Mouse (Mus musculus): ENCODE results near the gene Ttc24. TPM values are rescaled to one million over a fixed set of nuclear protein-coding genes. Genes with fewer than 3 reads are reported as not detected.

Gene Ttc24
- polyA plus RNA-seq, 1 experiment from 2014 or later, result not detected

GRCm38 (mm10) chr3:88074766-88075165, 3.3 kb downstream of the Ttc24 start:
- no peaks in the 10 kb centered on the region for H3K36me3 ChIP-seq (ENCODE audit: poor library complexity, severe bottlenecking)
- no peak overlapping the region for H3K27ac ChIP-seq
- peak overlapping the region; percentile 8; the same call in 1 of the 2 replicates for H3K9ac ChIP-seq
- H3K4me3 ChIP-seq, result no peak overlapping the region
- peaks cover 17% of the 10 kb centered on the region for H3K27me3 ChIP-seq
- H3K4me1 ChIP-seq, result no peaks in the 10 kb centered on the region
- no peaks in the 10 kb centered on the region for H3K9me3 ChIP-seq (replicated peaks)
- no peak overlapping the region for H3K4me2 ChIP-seq
- WGBS, result 81% methylated on average over 8 of the region's 8 CpGs
- ATAC-seq, result no peak

- Histone ChIP-seq H3K4me3 (no peak overlapping the region), H3K36me3 (ENCODE audit: poor library complexity, severe bottlenecking) (no peaks in the 10 kb centered on the region), H3K9me3 (replicated peaks) (no peaks in the 10 kb centered on the region), H3K4me2 (no peak overlapping the region), H3K9ac (no peak overlapping the region), H3K4me1 (no peaks in the 10 kb centered on the region), H3K27me3 (peaks cover 17% of the 10 kb centered on the region), H3K27ac (no peak overlapping the region)
- WGBS, result 77% methylated on average over 2 of the region's 2 CpGs
- no peak for ATAC-seq
Measured at GRCm38 (mm10) chr3:88074351-88074750, 3.8 kb downstream of the Ttc24 start.

GRCm38 (mm10) chr3:88073631-88074030, 4.5 kb downstream of the Ttc24 start:
- H3K9ac ChIP-seq, result no peak overlapping the region
- H3K4me1 ChIP-seq, result no peaks in the 10 kb centered on the region
- no peaks in the 10 kb centered on the region for H3K36me3 ChIP-seq (ENCODE audit: poor library complexity, severe bottlenecking)
- H3K4me2 ChIP-seq, result no peak overlapping the region
- WGBS, result 63% methylated on average over 2 of the region's 2 CpGs
- H3K27ac ChIP-seq, result no peak overlapping the region
- H3K4me3 ChIP-seq, result no peak overlapping the region
- no peaks in the 10 kb centered on the region for H3K9me3 ChIP-seq (replicated peaks)
- no peak for ATAC-seq
- peaks cover 17% of the 10 kb centered on the region for H3K27me3 ChIP-seq

GRCm38 (mm10) chr3:88071783-88072182, 6.3 kb downstream of the Ttc24 start:
- Histone ChIP-seq H3K36me3 (ENCODE audit: poor library complexity, severe bottlenecking) (no peaks in the 10 kb centered on the region), H3K27me3 (peaks cover 17% of the 10 kb centered on the region), H3K4me3 (no peak overlapping the region), H3K27ac (no peak overlapping the region), H3K4me1 (no peaks in the 10 kb centered on the region), H3K4me2 (no peak overlapping the region), H3K9me3 (replicated peaks) (no peaks in the 10 kb centered on the region), H3K9ac (no peak overlapping the region)
- WGBS, result 0% methylated on average over 5 of the region's 5 CpGs
- peak; percentile 83 for ATAC-seq

- H3K9me3 ChIP-seq (replicated peaks), result no peaks in the 10 kb centered on the region
- peaks cover 9% of the 10 kb centered on the region; the same call in 1 of the 2 replicates for H3K27me3 ChIP-seq
- H3K4me1 ChIP-seq, result no peaks in the 10 kb centered on the region
- H3K9ac ChIP-seq, result no peak overlapping the region
- WGBS, result 14% methylated on average over 2 of the region's 2 CpGs
- ATAC-seq, result no peak
- H3K27ac ChIP-seq, result no peak overlapping the region
- H3K4me3 ChIP-seq, result no peak overlapping the region
- no peaks in the 10 kb centered on the region for H3K36me3 ChIP-seq (ENCODE audit: poor library complexity, severe bottlenecking)
- H3K4me2 ChIP-seq, result no peak overlapping the region
Measured at GRCm38 (mm10) chr3:88068386-88068785, 9.7 kb downstream of the Ttc24 start.

GRCm38 (mm10) chr3:88057902-88058696, 20.0 kb downstream of the Ttc24 start, which contains the start of gene Naxe:
Naxe (minus strand) TSS chr3:88058495.
- Histone ChIP-seq H3K27me3 (no peaks in the 10 kb centered on the region), H3K9ac (peak within 1 kb of the TSS; percentile 94), H3K4me1 (peaks cover 23% of the 10 kb centered on the region), H3K36me3 (ENCODE audit: poor library complexity, severe bottlenecking) (peaks cover 36% of the 10 kb centered on the region), H3K9me3 (replicated peaks) (no peaks in the 10 kb centered on the region), H3K4me3 (peak within 1 kb of the TSS; percentile 89), H3K27ac (no peak within 1 kb of the TSS), H3K4me2 (peak within 1 kb of the TSS; percentile 93)
- WGBS, result 1% methylated on average over 60 of the region's 60 CpGs
- peak; percentile 94 for ATAC-seq

- H3K9me3 ChIP-seq (replicated peaks), result no peaks in the 10 kb centered on the region
- no peaks in the 10 kb centered on the region for H3K27me3 ChIP-seq
- H3K4me1 ChIP-seq, result peaks cover 23% of the 10 kb centered on the region
- H3K36me3 ChIP-seq (ENCODE audit: poor library complexity, severe bottlenecking), result peaks cover 47% of the 10 kb centered on the region
- H3K27ac ChIP-seq, result no peak overlapping the region
- 81% methylated on average over 6 of the region's 6 CpGs for WGBS
- H3K4me3 ChIP-seq, result peak overlapping the region; percentile 89; the same call in 1 of the 2 replicates
- no peak for ATAC-seq
- H3K9ac ChIP-seq, result peak overlapping the region; percentile 94; the same call in 1 of the 2 replicates
- peak overlapping the region; percentile 93 for H3K4me2 ChIP-seq
Measured at GRCm38 (mm10) chr3:88057030-88057429, 21.1 kb downstream of the Ttc24 start.

- Histone ChIP-seq H3K4me2 (no peak overlapping the region), H3K4me3 (no peak overlapping the region), H3K27ac (no peak overlapping the region), H3K9me3 (replicated peaks) (no peaks in the 10 kb centered on the region), H3K4me1 (0 out of 2 replicates have a peak, but pooled peaks cover 5% of the 10 kb centered on the region), H3K27me3 (no peaks in the 10 kb centered on the region), H3K9ac (no peak overlapping the region), H3K36me3 (ENCODE audit: poor library complexity, severe bottlenecking) (peaks cover 41% of the 10 kb centered on the region)
- no peak for ATAC-seq
- WGBS, result 90% methylated on average over 3 of the region's 3 CpGs
Measured at GRCm38 (mm10) chr3:88049532-88049931, 28.6 kb downstream of the Ttc24 start.

GRCm38 (mm10) chr3:88042661-88043421, 35.3 kb downstream of the Ttc24 start, which contains the start of gene Gpatch4:
Gpatch4 (plus strand) TSS chr3:88043108.
- H3K36me3 ChIP-seq (ENCODE audit: poor library complexity, severe bottlenecking), result no peaks in the 10 kb centered on the region
- H3K4me3 ChIP-seq, result peak within 1 kb of the TSS; percentile 83
- WGBS, result 9% methylated on average over 36 of the region's 36 CpGs
- no peaks in the 10 kb centered on the region for H3K9me3 ChIP-seq (replicated peaks)
- peaks cover 19% of the 10 kb centered on the region for H3K27me3 ChIP-seq
- peak; percentile 97 for ATAC-seq
- H3K4me2 ChIP-seq, result peak within 1 kb of the TSS; percentile 85
- no peak within 1 kb of the TSS for H3K27ac ChIP-seq
- peaks cover 13% of the 10 kb centered on the region for H3K4me1 ChIP-seq
- H3K9ac ChIP-seq, result peak within 1 kb of the TSS; percentile 65

GRCm38 (mm10) chr3:88035561-88036293, 42.4 kb downstream of the Ttc24 start:
- no peak overlapping the region for H3K4me2 ChIP-seq
- H3K9me3 ChIP-seq (replicated peaks), result no peaks in the 10 kb centered on the region
- no peak overlapping the region for H3K4me3 ChIP-seq
- H3K36me3 ChIP-seq (ENCODE audit: poor library complexity, severe bottlenecking), result no peaks in the 10 kb centered on the region
- no peak overlapping the region for H3K27ac ChIP-seq
- no peak overlapping the region for H3K9ac ChIP-seq
- H3K4me1 ChIP-seq, result no peaks in the 10 kb centered on the region
- ATAC-seq, result no peak
- H3K27me3 ChIP-seq, result peaks cover 53% of the 10 kb centered on the region
- WGBS, result 73% methylated on average over 1 of the region's 1 CpGs

GRCm38 (mm10) chr3:88033506-88033905, 44.6 kb downstream of the Ttc24 start:
- 75% methylated on average over 5 of the region's 5 CpGs for WGBS
- Histone ChIP-seq H3K9ac (no peak overlapping the region), H3K9me3 (replicated peaks) (peaks cover under 1% of the 10 kb centered on the region; the same call in 1 of the 2 replicates), H3K36me3 (ENCODE audit: poor library complexity, severe bottlenecking) (no peaks in the 10 kb centered on the region), H3K27ac (no peak overlapping the region), H3K4me1 (no peaks in the 10 kb centered on the region), H3K27me3 (peaks cover 52% of the 10 kb centered on the region), H3K4me2 (no peak overlapping the region), H3K4me3 (no peak overlapping the region)
- no peak for ATAC-seq
